Mouse (Mus musculus): Measurements from ENCODE around the gene Akap7. TPM values are rescaled to one million over a fixed set of nuclear protein-coding genes. Genes with fewer than 3 reads are reported as not detected.

The Akap7 gene
- polyA plus RNA-seq, 1 experiment, result 91.9 TPM

DNA sequence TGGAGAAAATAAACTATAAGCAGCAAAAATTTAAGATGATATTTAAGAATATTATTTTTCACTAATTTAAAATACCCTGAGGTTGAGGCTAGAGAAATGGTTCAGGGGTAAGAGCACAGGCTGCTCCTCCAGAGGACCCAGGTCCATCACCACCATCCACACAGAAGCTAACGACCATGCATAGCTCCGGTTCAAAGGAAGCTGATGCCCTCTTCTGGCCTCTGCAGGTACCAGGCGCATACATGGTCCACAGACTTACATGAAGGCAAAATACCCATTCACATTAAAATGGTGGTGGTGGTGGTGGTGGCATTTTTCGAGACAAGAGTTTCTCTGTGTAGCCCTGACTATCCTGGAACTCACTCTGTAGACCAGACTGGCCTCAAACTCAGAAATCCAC, 61.5 kb downstream of the Akap7 start:
- Histone ChIP-seq H3K27ac (ENCODE audit: insufficient read depth, low read length) (no peak overlapping the region), H3K27me3 (ENCODE audit: control insufficient read depth, insufficient read depth, low read length) (no peaks in the 10 kb centered on the region), H3K4me1 (ENCODE audit: control insufficient read depth, insufficient read depth, low read length) (no peaks in the 10 kb centered on the region), H3K4me3 (replicated peaks; ENCODE audit: insufficient read depth, low read depth, low read length) (no peak overlapping the region)
- WGBS, result 52% methylated on average over 4 of the region's 4 CpGs
- TF ChIP-seq POLR2A (IDR thresholded peaks at IDR 0.05; ENCODE audit: borderline replicate concordance, insufficient read depth, low read length) (no peak), CTCF (IDR thresholded peaks at IDR 0.05; ENCODE audit: borderline replicate concordance, insufficient read depth, low read depth, low read length) (peak; percentile 72)
- peak; percentile 30 to 31 for DNase-seq

DNA sequence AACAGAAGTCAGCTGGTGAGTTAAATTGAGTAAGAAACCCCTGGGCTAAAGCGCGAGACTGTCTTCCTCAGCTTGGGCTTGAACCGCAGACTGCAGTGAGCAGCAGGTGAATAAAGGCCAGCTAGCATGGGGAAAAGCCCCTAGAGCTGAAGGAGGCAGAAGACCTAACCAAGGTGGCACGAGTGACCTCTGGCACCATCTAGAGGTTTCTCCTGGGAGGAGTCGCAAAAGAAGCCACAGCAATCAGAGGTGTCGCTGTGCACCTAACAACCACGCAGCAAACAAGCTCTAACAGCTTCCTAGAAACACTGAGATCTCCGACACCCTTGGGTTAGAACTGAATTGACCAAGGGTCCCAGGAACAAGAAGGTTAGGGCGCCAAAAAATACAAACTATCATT, 68.5 kb downstream of the Akap7 start:
- DNase-seq, result peak; percentile 42 to 54
- WGBS, result 38% methylated on average over 9 of the region's 9 CpGs
- Histone ChIP-seq H3K27me3 (ENCODE audit: control insufficient read depth, insufficient read depth, low read length) (no peaks in the 10 kb centered on the region), H3K4me3 (replicated peaks; ENCODE audit: insufficient read depth, low read depth, low read length) (no peak overlapping the region), H3K4me1 (ENCODE audit: control insufficient read depth, insufficient read depth, low read length) (no peaks in the 10 kb centered on the region), H3K27ac (ENCODE audit: insufficient read depth, low read length) (no peak overlapping the region)
- TF ChIP-seq CTCF (IDR thresholded peaks at IDR 0.05; ENCODE audit: borderline replicate concordance, insufficient read depth, low read depth, low read length) (peak; percentile 69; the same call in 1 of the 2 replicates), POLR2A (IDR thresholded peaks at IDR 0.05; ENCODE audit: borderline replicate concordance, insufficient read depth, low read length) (no peak)

DNA sequence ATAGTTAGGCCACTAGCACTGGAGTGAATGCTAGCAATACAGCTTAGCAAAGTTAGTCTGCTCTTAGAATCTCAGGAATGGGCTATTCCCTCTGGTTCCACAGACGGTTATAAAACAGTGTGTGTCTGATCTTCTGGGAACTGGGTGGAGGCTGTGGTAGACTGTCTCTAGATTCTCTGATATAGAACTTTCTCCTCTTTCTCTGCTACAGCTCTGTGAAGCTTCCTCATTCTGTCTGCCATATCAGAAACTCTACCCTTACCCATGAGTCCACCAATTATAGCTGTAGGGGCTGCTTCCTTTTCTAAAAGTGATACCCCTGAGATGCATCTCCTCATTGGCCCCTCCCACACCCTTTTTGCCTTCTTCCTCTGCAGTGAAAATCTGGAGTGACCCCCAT, 73.6 kb downstream of the Akap7 start:
- no peak overlapping the region for H3K4me3 ChIP-seq (replicated peaks; ENCODE audit: insufficient read depth, low read depth, low read length)
- DNase-seq, result no peak
- TF ChIP-seq POLR2A (IDR thresholded peaks at IDR 0.05; ENCODE audit: borderline replicate concordance, insufficient read depth, low read length) (no peak), CTCF (IDR thresholded peaks at IDR 0.05; ENCODE audit: borderline replicate concordance, insufficient read depth, low read depth, low read length) (no peak)
- no peaks in the 10 kb centered on the region for H3K4me1 ChIP-seq (ENCODE audit: control insufficient read depth, insufficient read depth, low read length)
- WGBS, result 85% methylated on average over 1 of the region's 1 CpGs
- no peaks in the 10 kb centered on the region for H3K27me3 ChIP-seq (ENCODE audit: control insufficient read depth, insufficient read depth, low read length)
- no peak overlapping the region for H3K27ac ChIP-seq (ENCODE audit: insufficient read depth, low read length)

DNA sequence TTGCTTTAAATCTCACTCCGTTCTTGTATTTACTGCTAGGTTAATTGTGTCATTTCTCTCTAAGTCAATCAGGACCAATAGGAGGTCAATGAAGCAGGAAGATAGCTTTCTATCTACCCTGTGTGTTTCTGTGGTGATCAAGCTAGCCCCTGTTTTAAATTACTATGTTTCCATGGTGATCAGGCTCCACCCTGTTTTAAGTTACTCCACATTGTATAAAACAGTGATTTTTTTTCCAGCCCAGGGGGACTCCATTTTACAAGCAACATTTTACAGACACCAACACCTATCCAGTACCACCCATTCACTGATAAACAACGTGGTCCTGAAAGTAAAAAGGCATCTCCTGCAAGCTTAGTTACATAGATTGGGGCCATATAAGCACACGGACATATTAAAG, 75.0 kb downstream of the Akap7 start:
- H3K27me3 ChIP-seq (ENCODE audit: control insufficient read depth, insufficient read depth, low read length), result no peaks in the 10 kb centered on the region
- WGBS, result 68% methylated on average over 3 of the region's 3 CpGs
- no peak for TF ChIP-seq CTCF (IDR thresholded peaks at IDR 0.05; ENCODE audit: borderline replicate concordance, insufficient read depth, low read depth, low read length)
- no peak for TF ChIP-seq POLR2A (IDR thresholded peaks at IDR 0.05; ENCODE audit: borderline replicate concordance, insufficient read depth, low read length)
- no peak for DNase-seq
- H3K4me3 ChIP-seq (replicated peaks; ENCODE audit: insufficient read depth, low read depth, low read length), result no peak overlapping the region
- H3K4me1 ChIP-seq (ENCODE audit: control insufficient read depth, insufficient read depth, low read length), result no peaks in the 10 kb centered on the region
- no peak overlapping the region for H3K27ac ChIP-seq (ENCODE audit: insufficient read depth, low read length)

DNA sequence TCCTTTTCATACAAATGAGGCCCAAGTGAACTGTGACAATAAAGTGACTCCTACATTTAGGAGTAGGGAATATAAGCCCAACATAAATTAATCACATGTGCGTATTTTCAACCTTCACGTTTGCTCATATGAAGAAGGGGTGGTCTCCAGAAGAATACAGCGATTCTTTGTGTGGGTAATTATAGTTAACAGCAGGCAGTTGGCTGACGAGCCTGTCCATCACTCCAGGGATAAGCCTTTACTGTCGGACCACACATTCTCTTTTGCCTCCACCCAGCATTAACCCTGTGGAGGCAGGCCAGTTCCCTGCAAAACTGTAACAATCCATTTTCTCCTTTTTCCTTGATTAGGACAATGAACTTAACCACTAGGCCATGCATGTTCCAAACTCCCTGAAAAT, 76.3 kb downstream of the Akap7 start:
- TF ChIP-seq POLR2A (IDR thresholded peaks at IDR 0.05; ENCODE audit: borderline replicate concordance, insufficient read depth, low read length), result no peak
- TF ChIP-seq CTCF (IDR thresholded peaks at IDR 0.05; ENCODE audit: borderline replicate concordance, insufficient read depth, low read depth, low read length), result no peak
- 33% methylated on average over 5 of the region's 5 CpGs for WGBS

DNA sequence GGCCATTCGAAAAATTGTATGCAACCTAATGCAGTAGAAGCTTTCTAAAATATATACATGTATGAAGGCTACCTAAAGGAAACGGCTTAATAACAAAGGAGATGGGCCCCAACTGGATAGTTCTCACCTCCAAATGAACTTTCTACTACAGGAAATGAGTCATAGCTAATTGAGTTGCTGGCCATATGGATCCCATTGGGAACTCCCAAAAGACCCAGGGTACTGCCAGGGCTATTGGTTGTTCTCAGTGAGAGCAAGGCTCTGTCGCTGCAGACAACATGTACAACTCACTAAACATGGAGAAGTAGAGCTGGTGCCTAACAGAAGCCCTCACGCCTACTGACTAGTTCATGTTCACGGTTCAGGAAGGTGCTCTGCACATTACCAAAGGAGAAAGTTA, 83.3 kb downstream of the Akap7 start:
- DNase-seq, result no peak
- no peaks in the 10 kb centered on the region for H3K4me1 ChIP-seq (ENCODE audit: control insufficient read depth, insufficient read depth, low read length)
- WGBS, result 94% methylated on average over 5 of the region's 5 CpGs
- no peak overlapping the region for H3K27ac ChIP-seq (ENCODE audit: insufficient read depth, low read length)
- no peak for TF ChIP-seq POLR2A (IDR thresholded peaks at IDR 0.05; ENCODE audit: borderline replicate concordance, insufficient read depth, low read length)
- no peak for TF ChIP-seq CTCF (IDR thresholded peaks at IDR 0.05; ENCODE audit: borderline replicate concordance, insufficient read depth, low read depth, low read length)
- no peak overlapping the region for H3K4me3 ChIP-seq (replicated peaks; ENCODE audit: insufficient read depth, low read depth, low read length)
- H3K27me3 ChIP-seq (ENCODE audit: control insufficient read depth, insufficient read depth, low read length), result no peaks in the 10 kb centered on the region

More for the DNA sequence above, 76.3 kb downstream of the Akap7 start:
- H3K27me3 ChIP-seq (ENCODE audit: control insufficient read depth, insufficient read depth, low read length), result no peaks in the 10 kb centered on the region
- H3K4me1 ChIP-seq (ENCODE audit: control insufficient read depth, insufficient read depth, low read length), result no peaks in the 10 kb centered on the region
- H3K4me3 ChIP-seq (replicated peaks; ENCODE audit: insufficient read depth, low read depth, low read length), result no peak overlapping the region
- no peak overlapping the region for H3K27ac ChIP-seq (ENCODE audit: insufficient read depth, low read length)
- DNase-seq, result no peak

DNA sequence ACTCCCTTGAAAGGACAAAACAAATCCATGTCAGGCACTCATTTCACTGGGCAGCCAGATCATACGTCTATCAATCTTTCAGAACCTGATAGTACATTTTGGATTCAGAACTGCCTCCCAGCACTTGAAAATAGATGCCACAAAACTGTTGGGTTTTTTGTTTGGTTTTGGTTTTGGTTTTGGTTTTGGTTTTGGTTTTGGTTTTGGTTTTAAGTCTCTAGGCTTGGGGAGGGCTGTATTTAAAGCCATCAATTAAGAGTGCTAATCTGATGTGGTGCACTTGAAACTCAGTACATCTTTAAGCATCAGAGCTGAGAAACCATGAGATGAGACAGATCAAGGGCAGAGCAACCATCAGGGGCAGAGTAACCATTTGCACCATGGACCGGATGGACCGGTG, 86.9 kb downstream of the Akap7 start:
- Histone ChIP-seq H3K4me1 (ENCODE audit: control insufficient read depth, insufficient read depth, low read length) (peaks cover 4% of the 10 kb centered on the region), H3K27ac (ENCODE audit: insufficient read depth, low read length) (no peak overlapping the region), H3K27me3 (ENCODE audit: control insufficient read depth, insufficient read depth, low read length) (no peaks in the 10 kb centered on the region), H3K4me3 (replicated peaks; ENCODE audit: insufficient read depth, low read depth, low read length) (no peak overlapping the region)
- TF ChIP-seq CTCF (IDR thresholded peaks at IDR 0.05; ENCODE audit: borderline replicate concordance, insufficient read depth, low read depth, low read length), result no peak
- no peak for TF ChIP-seq POLR2A (IDR thresholded peaks at IDR 0.05; ENCODE audit: borderline replicate concordance, insufficient read depth, low read length)
- no peak for DNase-seq
- 93% methylated on average over 3 of the region's 3 CpGs for WGBS

DNA sequence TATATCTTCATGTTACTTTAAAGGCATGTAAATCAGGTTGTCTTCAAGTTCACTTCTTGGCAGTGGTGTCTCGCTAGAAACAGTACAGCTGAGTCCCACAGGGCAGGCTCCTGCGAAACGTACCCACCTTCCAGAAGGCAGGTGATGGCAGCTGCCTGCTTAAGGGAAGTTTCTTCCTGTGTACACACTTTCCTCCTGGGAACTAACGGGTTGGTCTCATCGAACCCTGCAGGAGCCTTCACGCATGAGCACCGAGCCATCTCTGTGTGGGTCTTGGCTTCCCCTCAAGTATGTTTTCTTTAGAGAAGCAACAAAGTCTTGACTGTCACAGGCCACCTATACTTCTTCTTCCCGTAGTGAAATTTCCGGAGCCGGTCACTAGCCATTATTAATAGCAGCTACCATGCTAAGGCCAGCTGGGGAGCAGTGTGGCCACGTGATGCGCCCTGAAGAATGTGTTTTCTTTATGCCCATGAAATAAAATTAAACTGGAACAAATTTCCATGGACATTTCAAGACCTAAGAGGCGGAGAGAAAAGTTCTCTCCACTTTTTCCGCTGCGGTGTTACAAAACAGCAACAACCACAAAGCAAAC, 87.7 kb downstream of the Akap7 start:
- WGBS, result 50% methylated on average over 15 of the region's 15 CpGs
- H3K27me3 ChIP-seq (ENCODE audit: control insufficient read depth, insufficient read depth, low read length), result no peaks in the 10 kb centered on the region
- DNase-seq, result no peak
- H3K4me1 ChIP-seq (ENCODE audit: control insufficient read depth, insufficient read depth, low read length), result peaks cover 4% of the 10 kb centered on the region
- no peak for TF ChIP-seq POLR2A (IDR thresholded peaks at IDR 0.05; ENCODE audit: borderline replicate concordance, insufficient read depth, low read length)
- TF ChIP-seq CTCF (IDR thresholded peaks at IDR 0.05; ENCODE audit: borderline replicate concordance, insufficient read depth, low read depth, low read length), result no peak
- H3K27ac ChIP-seq (ENCODE audit: insufficient read depth, low read length), result no peak overlapping the region
- H3K4me3 ChIP-seq (replicated peaks; ENCODE audit: insufficient read depth, low read depth, low read length), result no peak overlapping the region
